Mouse (Mus musculus) thymus, adult 2 months (tissue): ENCODE measurements at regions not wholly inside any gene's neighbourhood (a gene's known extent, or its start where the extent isn't known, plus 50 kb on each side); places are given as distances from the start of the nearest gene placed in this dataset.

ENCODE experiments used
- DNase-seq: peaks from one replicate; pipeline ENCODE4 v3.0.0; 2021
- H3K27ac ChIP-seq: fragments of 200-500 bp; 2 replicates; pipeline ENCODE4 v1.5.1; 2012; ENCODE audit warnings: low read length, control low read depth; ENCODE audit not compliant: control insufficient read depth, insufficient read depth
- H3K27me3 ChIP-seq: fragments of 200-500 bp; 2 replicates; pipeline ENCODE4 v1.6.1; 2012; ENCODE audit warnings: mild to moderate bottlenecking, low read length, moderate library complexity, mixed read lengths; ENCODE audit not compliant: control insufficient read depth, insufficient read depth
- H3K36me3 ChIP-seq: fragments of 200-500 bp; 2 replicates; pipeline ENCODE4 v1.6.1; 2012; ENCODE audit warnings: mild to moderate bottlenecking, low read length, moderate library complexity; ENCODE audit not compliant: control insufficient read depth, insufficient read depth
- H3K4me1 ChIP-seq: fragments of 200-500 bp; replicated peaks from 2 replicates; pipeline ENCODE4 v1.6.1; 2012; ENCODE audit warnings: low read length; ENCODE audit not compliant: control insufficient read depth, insufficient read depth
- H3K4me3 ChIP-seq: fragments of 200-500 bp; 2 replicates; pipeline ENCODE4 v1.5.1; 2012; ENCODE audit warnings: mild to moderate bottlenecking, low read length, control low read depth, moderate library complexity; ENCODE audit not compliant: control insufficient read depth, insufficient read depth
- CTCF ChIP-seq: fragments of 200-500 bp; IDR thresholded peaks from 2 replicates; pipeline ENCODE4 v1.5.1; 2012; ENCODE audit warnings: mild to moderate bottlenecking, control low read depth, low read length, moderate library complexity, borderline replicate concordance; ENCODE audit not compliant: control insufficient read depth, poor library complexity, insufficient read depth; ENCODE audit errors: extremely low read depth
- POLR2A ChIP-seq: fragments of 200-500 bp; IDR thresholded peaks from 2 replicates; pipeline ENCODE4 v1.6.1; 2012; ENCODE audit warnings: mild to moderate bottlenecking, low read length, control low read depth, moderate library complexity; ENCODE audit not compliant: control insufficient read depth, poor library complexity, insufficient read depth; ENCODE audit errors: extremely low read depth
- WGBS: fragments of 180-500 bp; shearing (Covaris S2); methylation state at CpG from one replicate; pipeline ENCODE4 v1.1.7; 2018; 5-methylcytosine and 5-hydroxymethylcytosine counted together

GRCm38 (mm10) chr14:17408343-17408742, 251.7 kb upstream of the Thrb start:
- Histone ChIP-seq H3K4me3 (no peak overlapping the region), H3K27ac (no peak overlapping the region), H3K36me3 (no peaks in the 10 kb centered on the region), H3K27me3 (no peaks in the 10 kb centered on the region), H3K4me1 (no peaks in the 10 kb centered on the region; the same call in 1 of the 2 replicates)
- no peak for TF ChIP-seq POLR2A
- TF ChIP-seq CTCF = no peak
- 96% methylated on average over 5 of the region's 5 CpGs for WGBS
- no peak for DNase-seq

DNA sequence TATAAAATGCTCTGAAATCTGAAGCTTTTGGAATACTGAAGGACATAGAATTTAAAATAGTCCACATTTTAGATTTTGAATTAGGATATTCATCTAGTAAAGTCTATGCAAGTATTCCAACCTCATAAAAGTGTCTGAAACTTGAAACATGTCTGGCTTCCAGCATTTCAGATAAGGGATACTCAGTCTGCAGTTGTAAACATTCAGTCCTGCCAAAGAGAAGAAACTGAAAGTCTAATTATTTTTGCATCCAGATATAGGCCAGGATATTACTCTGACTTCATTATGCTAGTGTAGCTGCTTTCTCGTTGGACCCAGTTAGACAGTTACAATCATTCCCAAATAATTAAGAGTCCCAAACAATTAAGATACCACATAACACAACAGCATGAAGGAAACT, 251.2 kb upstream of the Thrb start:
- no peaks in the 10 kb centered on the region; the same call in none of the 2 replicates for H3K4me1 ChIP-seq
- no peaks in the 10 kb centered on the region for H3K36me3 ChIP-seq
- DNase-seq = no peak
- no peak overlapping the region for H3K27ac ChIP-seq
- WGBS = 95% methylated on average over 1 of the region's 1 CpGs
- H3K4me3 ChIP-seq = no peak overlapping the region
- TF ChIP-seq CTCF (no peak), POLR2A (no peak)
- H3K27me3 ChIP-seq = no peaks in the 10 kb centered on the region

GRCm38 (mm10) chr14:17409497-17409896, 250.6 kb upstream of the Thrb start:
- WGBS = 91% methylated on average over 6 of the region's 6 CpGs
- no peak for TF ChIP-seq CTCF
- no peak for TF ChIP-seq POLR2A
- no peak for DNase-seq
- Histone ChIP-seq H3K36me3 (no peaks in the 10 kb centered on the region), H3K4me3 (no peak overlapping the region), H3K4me1 (no peaks in the 10 kb centered on the region; the same call in none of the 2 replicates), H3K27me3 (no peaks in the 10 kb centered on the region), H3K27ac (no peak overlapping the region)

GRCm38 (mm10) chr14:17410752-17411151, 249.3 kb upstream of the Thrb start:
- Histone ChIP-seq H3K4me1 (no peaks in the 10 kb centered on the region; the same call in none of the 2 replicates), H3K36me3 (no peaks in the 10 kb centered on the region), H3K4me3 (no peak overlapping the region), H3K27ac (no peak overlapping the region), H3K27me3 (no peaks in the 10 kb centered on the region)
- DNase-seq = no peak
- WGBS = 59% methylated on average over 3 of the region's 3 CpGs
- TF ChIP-seq POLR2A (no peak), CTCF (no peak)

DNA sequence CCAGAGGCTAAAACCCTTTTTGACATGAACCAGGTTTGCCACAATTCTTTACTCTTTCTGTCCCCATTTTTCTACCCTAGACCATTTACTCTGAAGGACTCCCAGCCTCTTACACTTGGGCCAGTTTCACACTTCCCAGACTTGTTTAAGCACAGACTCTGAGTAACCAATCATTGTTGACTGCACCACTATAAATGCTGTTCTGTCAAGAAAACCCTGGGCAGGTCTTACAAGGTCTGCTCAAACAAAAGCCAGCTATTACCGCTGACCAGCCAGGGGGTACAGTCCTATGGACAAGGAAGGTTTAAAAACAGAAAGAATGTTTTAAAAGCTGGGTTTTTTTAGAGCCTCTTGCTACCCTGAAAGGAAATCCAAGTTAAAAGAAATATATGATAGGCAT, 248.8 kb upstream of the Thrb start:
- WGBS = 91% methylated on average over 1 of the region's 1 CpGs
- no peaks in the 10 kb centered on the region; the same call in none of the 2 replicates for H3K4me1 ChIP-seq

GRCm38 (mm10) chr14:17414246-17414888, 245.7 kb upstream of the Thrb start:
- no peak for DNase-seq
- H3K27ac ChIP-seq = no peak overlapping the region
- H3K27me3 ChIP-seq = no peaks in the 10 kb centered on the region
- no peaks in the 10 kb centered on the region; the same call in none of the 2 replicates for H3K4me1 ChIP-seq
- TF ChIP-seq CTCF = no peak
- no peak for TF ChIP-seq POLR2A
- WGBS = 40% methylated on average over 6 of the region's 6 CpGs
- H3K4me3 ChIP-seq = no peak overlapping the region
- no peaks in the 10 kb centered on the region for H3K36me3 ChIP-seq

More for the DNA sequence above, 248.8 kb upstream of the Thrb start:
- no peaks in the 10 kb centered on the region for H3K27me3 ChIP-seq
- H3K27ac ChIP-seq = no peak overlapping the region
- TF ChIP-seq POLR2A = no peak
- no peak for TF ChIP-seq CTCF
- no peak for DNase-seq
- no peak overlapping the region for H3K4me3 ChIP-seq
- no peaks in the 10 kb centered on the region for H3K36me3 ChIP-seq
